Mouse (Mus musculus): ENCODE data around the gene Llcfc1. TPM values are rescaled to one million over a fixed set of nuclear protein-coding genes. Genes with fewer than 3 reads are reported as not detected.

Llcfc1 gene
- polyA plus RNA-seq, 1 experiment from 2014 or later = not detected

DNA sequence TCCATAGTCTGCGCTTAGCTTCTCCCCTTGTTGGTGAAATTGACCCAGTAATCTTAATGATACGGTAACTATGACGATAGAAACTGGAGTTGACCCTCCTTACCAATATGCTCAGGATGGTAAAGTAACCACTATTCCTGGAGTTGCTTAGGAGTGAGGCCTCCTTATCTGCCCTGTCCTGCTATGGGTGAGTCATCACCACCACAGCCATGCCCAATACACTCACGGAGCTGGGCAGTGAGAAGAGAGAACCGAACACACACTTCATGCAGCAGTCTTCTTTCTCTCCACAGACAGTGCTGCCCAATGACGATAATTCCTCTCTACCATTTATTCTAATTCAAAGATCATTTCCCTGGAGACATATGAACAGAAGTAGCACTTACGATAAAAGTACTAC, 22.0 kb downstream of the Llcfc1 start:
- no peak for ATAC-seq
- H3K9me3 ChIP-seq = no peaks in the 10 kb centered on the region
- 88% methylated on average over 7 of the region's 7 CpGs for WGBS
- no peak overlapping the region for H3K27ac ChIP-seq
- H3K4me2 ChIP-seq (replicated peaks) = no peak overlapping the region
- H3K27me3 ChIP-seq = no peaks in the 10 kb centered on the region
- no peaks in the 10 kb centered on the region for H3K4me1 ChIP-seq (replicated peaks)
- H3K9ac ChIP-seq (replicated peaks) = no peak overlapping the region
- no peak overlapping the region for H3K4me3 ChIP-seq (replicated peaks)
- H3K36me3 ChIP-seq = no peaks in the 10 kb centered on the region

DNA sequence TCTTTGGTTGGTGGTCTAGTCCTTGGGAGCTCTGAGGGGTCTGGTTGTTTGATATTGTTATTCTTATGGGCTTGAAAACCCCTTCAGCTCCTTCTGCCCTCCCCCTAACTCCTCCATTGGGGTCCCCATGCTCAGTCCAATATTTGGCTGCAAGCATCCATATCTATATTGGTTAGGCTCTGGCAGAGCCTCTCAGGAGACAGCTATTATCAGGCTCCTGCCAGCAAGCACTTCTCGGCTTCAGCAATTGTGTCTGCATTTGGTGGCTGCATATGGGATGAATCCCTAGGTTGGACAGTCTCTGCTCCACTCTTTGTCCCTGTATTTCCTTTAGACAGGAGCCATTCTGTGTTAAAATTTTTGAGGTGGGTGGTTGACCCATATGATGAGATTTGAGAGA, 26.1 kb downstream of the Llcfc1 start:
- Histone ChIP-seq H3K4me1 (replicated peaks) (no peaks in the 10 kb centered on the region), H3K27ac (no peak overlapping the region), H3K4me3 (replicated peaks) (no peak overlapping the region), H3K9me3 (no peaks in the 10 kb centered on the region), H3K4me2 (replicated peaks) (no peak overlapping the region), H3K9ac (replicated peaks) (no peak overlapping the region), H3K27me3 (no peaks in the 10 kb centered on the region), H3K36me3 (no peaks in the 10 kb centered on the region)
- ATAC-seq = no peak
- 88% methylated on average over 1 of the region's 1 CpGs for WGBS

DNA sequence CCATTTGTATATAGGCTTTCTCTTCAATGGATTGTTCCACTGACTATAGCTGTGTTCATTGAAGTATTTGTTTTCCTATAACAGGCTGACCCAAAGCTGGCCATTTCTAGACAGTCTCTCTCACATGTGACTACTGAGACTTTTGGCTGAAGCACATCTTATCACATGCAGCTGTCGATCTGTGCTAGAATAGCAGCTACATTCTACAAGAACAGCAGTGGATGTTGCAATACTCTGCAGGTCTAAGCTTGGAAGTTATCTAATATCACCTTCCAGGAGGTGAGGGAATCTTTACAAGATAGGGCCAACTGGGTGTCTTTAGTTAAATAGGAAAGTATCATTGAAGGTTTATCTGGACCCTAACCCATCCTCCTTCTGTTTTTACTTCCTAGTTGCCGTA, 37.2 kb downstream of the Llcfc1 start:
- WGBS = 89% methylated on average over 2 of the region's 2 CpGs
- Histone ChIP-seq H3K27me3 (no peaks in the 10 kb centered on the region), H3K36me3 (no peaks in the 10 kb centered on the region), H3K4me2 (replicated peaks) (no peak overlapping the region), H3K9ac (replicated peaks) (no peak overlapping the region), H3K4me3 (replicated peaks) (no peak overlapping the region), H3K9me3 (no peaks in the 10 kb centered on the region), H3K4me1 (replicated peaks) (no peaks in the 10 kb centered on the region), H3K27ac (no peak overlapping the region)
- ATAC-seq = no peak

DNA sequence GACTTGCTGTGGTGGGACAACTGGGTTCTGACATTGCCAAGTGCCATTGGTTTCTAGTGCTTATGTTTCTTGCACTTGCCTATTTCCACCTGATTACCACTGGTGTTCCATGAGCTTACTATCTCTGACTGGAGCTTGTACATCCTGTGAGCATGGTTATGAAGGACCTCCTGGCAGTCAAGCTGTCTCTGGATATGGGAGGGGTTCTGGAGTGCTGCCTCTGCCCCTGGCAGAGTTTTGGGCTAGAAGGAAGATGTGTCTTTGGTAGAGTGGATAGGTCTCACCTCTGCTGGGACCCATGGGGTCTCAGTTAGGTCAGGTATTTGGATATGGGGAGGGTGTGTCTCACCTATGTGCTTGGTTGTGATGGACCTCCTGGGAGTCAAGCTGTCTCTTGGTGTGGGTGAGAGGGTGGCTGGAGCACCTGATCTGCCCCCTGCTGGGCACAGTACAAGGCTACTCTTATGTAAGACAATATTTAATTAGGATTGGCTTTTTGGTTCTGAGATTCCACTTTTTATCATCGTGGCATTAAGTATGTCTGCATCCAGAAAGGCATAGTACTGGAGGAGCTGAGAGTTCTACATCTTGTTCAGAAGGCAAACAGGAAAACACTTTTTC, 43.9 kb downstream of the Llcfc1 start:
- no peak overlapping the region for H3K4me2 ChIP-seq (replicated peaks)

DNA sequence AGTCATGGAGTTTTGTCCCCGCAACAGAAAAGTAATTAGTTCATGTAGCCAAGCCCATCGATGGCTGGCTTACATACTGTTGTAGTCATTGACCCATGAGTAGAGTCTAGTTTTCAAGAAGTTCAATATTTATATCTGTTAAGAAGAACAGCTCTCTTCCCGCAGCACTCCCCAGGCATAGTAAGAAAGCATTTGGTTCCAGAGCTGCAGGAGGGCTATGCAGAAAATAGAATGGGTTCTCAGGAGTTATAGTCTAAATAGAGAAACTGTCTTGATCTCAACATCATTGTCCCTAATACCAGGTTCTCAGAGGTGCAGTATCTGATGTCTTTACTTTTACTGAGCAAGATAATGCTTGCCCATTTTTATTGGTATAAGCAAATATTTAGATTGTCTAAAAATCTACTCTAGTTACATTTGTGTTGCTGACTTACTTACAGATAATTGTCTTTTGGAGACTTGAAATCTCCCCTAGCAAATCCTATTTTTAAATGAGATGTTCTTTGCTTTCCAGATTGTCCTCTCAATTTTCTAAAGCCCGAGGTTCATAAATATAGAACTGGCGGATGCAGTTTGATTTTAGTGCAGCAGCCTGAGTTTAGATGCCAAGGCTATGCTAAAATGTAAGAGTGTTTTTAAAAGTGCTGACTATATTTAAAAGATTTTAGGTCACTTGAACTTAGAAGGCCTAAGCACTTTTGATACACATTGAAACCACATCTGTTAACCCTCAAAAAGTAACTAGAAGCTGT, 50.7 kb downstream of the Llcfc1 start:
- no peak for ATAC-seq
- Histone ChIP-seq H3K4me3 (replicated peaks) (no peak overlapping the region), H3K36me3 (no peaks in the 10 kb centered on the region), H3K9ac (replicated peaks) (no peak overlapping the region), H3K4me1 (replicated peaks) (no peaks in the 10 kb centered on the region), H3K9me3 (no peaks in the 10 kb centered on the region), H3K27me3 (no peaks in the 10 kb centered on the region), H3K27ac (no peak overlapping the region), H3K4me2 (replicated peaks) (no peak overlapping the region)
- 92% methylated on average over 5 of the region's 5 CpGs for WGBS

More for the DNA sequence above, 43.9 kb downstream of the Llcfc1 start:
- Histone ChIP-seq H3K27ac (no peak overlapping the region), H3K27me3 (no peaks in the 10 kb centered on the region), H3K9me3 (no peaks in the 10 kb centered on the region), H3K36me3 (no peaks in the 10 kb centered on the region), H3K4me1 (replicated peaks) (no peaks in the 10 kb centered on the region), H3K9ac (replicated peaks) (no peak overlapping the region), H3K4me3 (replicated peaks) (no peak overlapping the region)
- no peak for ATAC-seq
- 85% methylated on average over 1 of the region's 1 CpGs for WGBS

Other genes starting within 250 kb of the Llcfc1 start
- not detected in 2 replicates for gene Gm10334, start 238.3 kb upstream of the Llcfc1 start, polyA plus RNA-seq (2015; fragmentation: Nextera tagmentation; extraction: Ambion mirVana)
- not detected in 2 replicates for gene Prss1, start 225.5 kb upstream of the Llcfc1 start, polyA plus RNA-seq (2015; fragmentation: Nextera tagmentation; extraction: Ambion mirVana)
- gene Prss2, start 162.6 kb upstream of the Llcfc1 start, polyA plus RNA-seq (2015; fragmentation: Nextera tagmentation; extraction: Ambion mirVana) = not detected in 2 replicates
- 26.6 and 31.2 TPM in 2 replicates for gene Ephb6, start 78.9 kb upstream of the Llcfc1 start, polyA plus RNA-seq (2015; fragmentation: Nextera tagmentation; extraction: Ambion mirVana)
- 0.67 and 0.90 TPM in 2 replicates for gene Trpv6, start 48.0 kb upstream of the Llcfc1 start, polyA plus RNA-seq (2015; fragmentation: Nextera tagmentation; extraction: Ambion mirVana)
- not detected in 2 replicates for gene Trpv5, start 3.7 kb upstream of the Llcfc1 start, polyA plus RNA-seq (2015; fragmentation: Nextera tagmentation; extraction: Ambion mirVana)
- gene Kel, start 19.9 kb downstream of the Llcfc1 start, polyA plus RNA-seq (2015; fragmentation: Nextera tagmentation; extraction: Ambion mirVana) = 0.78 and 1.2 TPM in 2 replicates
- gene Olfr459, start 90.7 kb downstream of the Llcfc1 start, polyA plus RNA-seq (2015; fragmentation: Nextera tagmentation; extraction: Ambion mirVana) = not detected in 2 replicates
- gene Pip, start 163.1 kb downstream of the Llcfc1 start, polyA plus RNA-seq (2015; fragmentation: Nextera tagmentation; extraction: Ambion mirVana) = not detected in 2 replicates
- gene Sval2, start 168.6 kb downstream of the Llcfc1 start, polyA plus RNA-seq (2015; fragmentation: Nextera tagmentation; extraction: Ambion mirVana) = not detected in 2 replicates

Measured in midbrain, embryonic 13.5 days (tissue).